Mouse (Mus musculus): Measurements from ENCODE around the gene Adprm. TPM values are rescaled to one million over a fixed set of nuclear protein-coding genes. Genes with fewer than 3 reads are reported as not detected.

Adprm gene
- polyA plus RNA-seq, 1 experiment, result 17.9 TPM

GRCm38 (mm10) chr11:66992150-66992549 is 60.2 kb downstream of the Adprm start:
- H3K27ac ChIP-seq (replicated peaks; ENCODE audit: low read depth, low read length), result no peak overlapping the region
- no peak overlapping the region for H3K4me3 ChIP-seq (ENCODE audit: insufficient read depth, low read depth, low read length)
- no peaks in the 10 kb centered on the region for H3K4me1 ChIP-seq (ENCODE audit: control insufficient read depth, insufficient read depth, insufficient read length, low read length)

Other genes with a start within 250 kb of the Adprm start
- not detected in 2 replicates for gene Pirt, start 140.6 kb downstream of the Adprm start, polyA plus RNA-seq (2012; ENCODE audit: insufficient read depth, insufficient read length, missing spikeins)
- gene Tmem238l, start 96.0 kb downstream of the Adprm start, polyA plus RNA-seq (2012; ENCODE audit: insufficient read depth, insufficient read length, missing spikeins), result not detected in 2 replicates
- gene Tmem220, start 27.4 kb downstream of the Adprm start, polyA plus RNA-seq (2012; ENCODE audit: insufficient read depth, insufficient read length, missing spikeins), result 7.6 and 7.8 TPM in 2 replicates
- 26.2 and 32.8 TPM in 2 replicates for gene Sco1, start 76 bp upstream of the Adprm start, polyA plus RNA-seq (2012; ENCODE audit: insufficient read depth, insufficient read length, missing spikeins)
- not detected in 2 replicates for gene Myh3, start 25.7 kb upstream of the Adprm start, polyA plus RNA-seq (2012; ENCODE audit: insufficient read depth, insufficient read length, missing spikeins)
- gene Myh2, start 118.4 kb upstream of the Adprm start, polyA plus RNA-seq (2012; ENCODE audit: insufficient read depth, insufficient read length, missing spikeins), result 4.3 and 7.1 TPM in 2 replicates
- gene Myh1, start 147.5 kb upstream of the Adprm start, polyA plus RNA-seq (2012; ENCODE audit: insufficient read depth, insufficient read length, missing spikeins), result 12.8 and 22.9 TPM in 2 replicates
- gene Myh4, start 185.4 kb upstream of the Adprm start, polyA plus RNA-seq (2012; ENCODE audit: insufficient read depth, insufficient read length, missing spikeins), result 88.4 and 247 TPM in 2 replicates
- 0.16 TPM in 1 of 2 replicates, not detected in the other for gene Myh8, start 224.5 kb upstream of the Adprm start, polyA plus RNA-seq (2012; ENCODE audit: insufficient read depth, insufficient read length, missing spikeins)